Mouse (Mus musculus): ENCODE measurements around the gene Hoxa6.

Hoxa6 gene

DNA sequence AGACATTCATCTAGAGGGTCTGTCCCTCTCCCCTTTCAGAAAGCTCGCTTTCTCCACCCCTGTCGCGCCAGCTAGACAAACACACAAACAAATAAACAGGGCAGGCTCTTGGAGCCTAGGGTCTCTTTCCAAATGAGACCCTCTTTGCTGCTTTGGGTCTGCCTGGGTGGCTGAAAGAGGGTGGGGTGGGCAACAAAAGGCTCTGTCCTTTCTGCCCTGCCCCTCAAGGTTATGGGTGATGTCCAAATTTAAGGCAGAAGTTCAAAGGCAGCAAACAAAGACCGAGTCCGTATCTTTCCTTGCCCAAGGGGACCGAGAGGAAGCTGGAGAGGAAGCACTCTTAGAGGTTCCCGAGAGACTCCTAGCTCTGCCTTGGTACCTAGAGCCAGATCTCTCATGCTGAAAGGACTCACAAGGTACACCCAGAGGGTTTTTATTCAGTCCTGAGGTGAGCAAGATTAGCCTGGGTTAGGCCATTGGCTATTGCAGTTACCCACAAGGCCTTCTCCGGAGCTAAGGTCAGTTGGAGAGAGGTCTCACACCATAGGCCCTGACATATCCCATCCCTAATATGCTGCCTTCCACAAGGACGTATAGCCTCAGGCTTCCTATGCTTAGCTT lies 32.6 kb upstream of the Hoxa6 start:
- no peak for DNase-seq (ENCODE audit: low spot score in 2 of 2)

DNA sequence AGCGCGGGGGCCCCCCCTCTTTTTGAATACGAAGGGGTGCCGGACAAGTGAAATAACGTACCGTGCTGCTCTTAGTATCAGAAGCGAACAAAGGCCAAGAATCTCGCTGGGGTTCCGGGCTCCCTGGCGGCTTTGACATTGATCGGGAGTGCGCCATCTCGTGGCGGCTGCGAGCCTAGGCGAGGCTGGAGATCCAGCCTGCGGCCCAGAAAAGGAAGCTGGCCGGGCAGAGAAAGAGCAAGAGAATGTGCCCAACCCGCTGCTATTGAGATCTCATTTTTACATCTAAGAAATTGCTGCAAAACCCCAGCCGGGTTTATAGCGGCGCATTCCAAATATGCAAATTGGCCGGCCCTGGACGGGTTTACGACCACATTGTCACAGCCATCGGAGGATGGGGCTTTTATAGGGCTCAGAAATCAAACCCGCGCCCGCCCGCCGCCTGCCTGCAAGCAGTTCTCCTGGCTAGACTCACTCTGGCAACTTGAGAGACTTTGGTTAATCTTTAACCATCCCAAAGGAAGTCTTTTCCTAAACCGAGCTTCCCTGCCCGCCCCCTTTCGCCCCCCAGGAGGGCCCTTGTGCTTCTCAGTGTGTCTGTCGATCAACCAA lies 32.0 kb upstream of the Hoxa6 start, which contains the start of gene Hoxa10:
TSS of gene Hoxa10 (minus strand) at position 466 of the 612 bp plus-strand sequence.
- DNase-seq (ENCODE audit: low spot score in 2 of 2): peak; percentile 71 to 90

DNA sequence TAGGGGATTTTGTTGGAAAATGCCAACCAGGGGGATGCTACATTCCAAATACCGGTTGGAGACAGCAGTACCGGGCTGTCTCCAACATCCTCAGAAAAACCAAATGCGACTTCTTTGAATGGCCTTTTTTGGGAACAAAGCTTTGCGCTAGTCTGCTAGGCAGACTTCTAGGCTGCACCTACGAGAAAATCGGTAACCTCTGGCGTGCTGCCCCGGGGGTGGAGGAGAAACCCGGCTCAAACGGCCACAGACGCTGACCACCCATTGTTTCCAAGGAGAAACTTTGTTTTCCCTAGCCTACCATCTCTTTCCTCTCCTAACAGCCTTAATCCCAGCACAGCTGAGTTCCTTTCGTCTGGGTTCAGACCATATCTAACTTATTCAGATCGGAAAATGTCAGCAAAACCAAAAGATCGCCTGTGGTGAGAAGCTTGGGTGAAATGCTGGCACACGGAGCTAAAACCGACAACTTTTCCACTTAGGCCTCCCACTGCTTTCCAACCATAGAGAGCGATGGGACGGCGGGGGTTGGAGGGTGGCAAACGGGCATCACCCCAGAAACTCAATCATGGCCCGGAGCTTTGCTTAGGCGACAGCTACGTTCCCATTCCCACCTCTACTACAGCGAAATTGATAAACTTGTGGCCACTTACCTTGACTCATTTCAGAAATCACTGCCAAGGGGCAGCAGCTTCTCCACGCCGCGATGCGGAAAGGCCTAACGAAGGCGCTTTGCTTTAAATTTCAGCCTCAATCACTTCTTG lies 31.3 kb upstream of the Hoxa6 start:
- no peak for DNase-seq (ENCODE audit: low spot score in 2 of 2)

DNA sequence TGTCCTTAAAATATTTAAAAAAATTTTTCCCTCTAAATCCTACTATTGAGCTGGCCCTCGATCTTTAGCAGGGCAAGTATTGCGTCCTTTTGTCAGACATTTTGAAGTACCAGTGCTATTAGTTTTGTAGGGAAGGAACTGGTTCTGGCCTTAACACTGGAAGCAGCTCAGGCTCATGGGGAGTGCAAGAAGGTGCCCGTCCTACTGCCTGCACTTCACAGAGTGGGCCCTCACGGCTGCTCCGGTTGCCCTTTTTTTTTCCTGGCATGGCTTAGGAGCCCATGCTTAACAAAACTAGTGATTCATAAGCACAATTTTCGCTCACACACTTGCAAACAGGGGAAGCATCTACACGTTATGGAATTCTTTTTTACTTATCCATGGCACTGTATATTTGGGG lies 30.5 kb upstream of the Hoxa6 start:
- DNase-seq (ENCODE audit: low spot score in 2 of 2): no peak

DNA sequence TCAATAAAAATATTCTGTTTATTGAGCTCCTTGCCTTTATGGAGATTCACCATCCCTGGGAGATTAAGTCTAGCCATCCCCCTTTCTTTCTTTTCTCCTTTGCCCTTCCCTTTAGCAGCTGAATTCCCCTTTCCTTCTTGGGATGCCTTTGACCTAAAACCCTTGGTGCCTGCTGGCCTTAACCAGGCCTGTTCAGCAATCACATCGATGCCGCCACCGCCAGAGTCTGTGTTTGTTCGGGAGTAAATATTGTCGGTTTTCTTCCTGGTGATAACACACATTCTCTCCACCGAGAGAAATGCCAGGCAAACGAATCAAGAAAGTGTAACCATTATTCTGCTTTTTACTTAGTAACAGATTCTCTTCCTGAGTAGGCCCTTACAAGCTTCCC lies 29.6 kb upstream of the Hoxa6 start:
- no peak for DNase-seq (ENCODE audit: low spot score in 2 of 2)

DNA sequence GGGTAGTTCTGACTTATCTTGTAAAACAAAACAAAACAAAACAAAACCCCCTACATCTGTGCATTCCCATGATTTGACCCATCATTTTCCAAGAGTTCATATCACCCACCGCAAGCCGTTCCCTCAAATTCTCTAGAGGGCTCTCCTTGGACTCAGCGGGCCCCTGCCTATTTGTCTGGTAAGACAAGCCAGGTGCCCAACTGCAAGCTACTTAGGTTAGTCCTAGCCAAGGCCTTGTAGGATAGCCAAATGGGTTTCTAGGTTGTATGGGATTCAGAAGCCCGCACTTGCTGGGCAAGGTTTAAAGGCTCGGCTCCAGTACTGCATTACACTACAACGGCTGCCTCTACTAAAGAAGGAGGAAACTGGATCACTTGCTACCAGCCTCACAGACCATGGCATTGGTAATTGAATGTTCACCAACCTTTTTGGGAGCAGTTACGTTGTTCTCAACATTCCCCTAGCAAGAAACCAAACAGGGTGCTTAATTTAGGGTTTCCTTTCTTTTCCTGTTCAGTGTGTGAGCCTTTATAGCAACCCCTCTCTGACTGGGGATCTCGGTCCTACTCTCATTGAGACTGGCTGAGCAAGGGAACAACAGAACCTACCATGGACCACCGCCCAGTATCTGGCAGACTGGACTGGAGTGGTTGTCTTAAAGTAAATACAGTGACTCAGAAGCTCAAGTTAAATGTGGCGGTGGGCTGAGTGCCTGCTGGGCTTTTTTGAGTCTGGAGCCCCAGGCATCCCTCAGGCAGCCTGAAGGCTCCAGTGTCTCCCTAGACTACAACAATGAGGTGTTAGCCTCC lies 29.0 kb upstream of the Hoxa6 start:
- DNase-seq (ENCODE audit: low spot score in 2 of 2): no peak

DNA sequence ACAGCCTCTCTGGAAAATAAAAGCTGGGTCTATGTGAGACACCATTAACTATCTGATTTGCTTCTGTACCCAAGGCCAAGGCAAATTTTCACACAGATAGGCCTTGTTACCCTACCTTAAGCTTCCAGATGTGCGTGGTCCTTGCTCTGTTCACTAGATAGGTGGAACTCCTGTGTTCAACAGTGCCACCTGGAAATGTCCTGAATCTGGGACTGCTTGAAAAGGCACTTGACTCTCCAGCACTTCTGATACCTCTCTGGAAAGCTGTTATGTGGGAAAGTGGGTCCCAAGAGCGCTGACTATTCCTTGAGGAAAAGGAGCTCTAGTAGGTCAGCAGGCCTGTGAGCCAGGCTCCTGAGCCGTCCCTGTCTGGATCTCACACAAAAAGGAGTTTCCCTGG lies 28.3 kb upstream of the Hoxa6 start:
- no peak for DNase-seq (ENCODE audit: low spot score in 2 of 2)

DNA sequence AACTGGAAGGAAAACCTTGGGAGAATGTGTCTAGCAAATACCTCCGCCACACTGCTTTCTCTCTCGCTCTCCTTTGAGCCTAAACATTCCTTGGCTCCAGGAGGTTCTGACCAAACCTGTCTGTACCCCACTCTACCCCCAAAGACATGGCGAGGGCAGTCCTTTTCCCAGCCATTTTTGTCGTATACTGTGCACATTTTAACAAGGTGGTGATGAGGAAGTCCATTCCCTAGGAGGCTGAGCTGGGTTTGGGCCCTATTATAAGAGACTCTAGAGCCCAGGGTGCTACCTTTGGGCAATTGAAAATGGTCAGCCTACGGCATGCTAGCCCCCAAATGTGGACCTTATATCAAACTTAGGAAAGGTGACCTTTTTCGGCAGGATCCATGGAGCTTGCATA lies 27.3 kb upstream of the Hoxa6 start:
- DNase-seq (ENCODE audit: low spot score in 2 of 2): no peak

DNA sequence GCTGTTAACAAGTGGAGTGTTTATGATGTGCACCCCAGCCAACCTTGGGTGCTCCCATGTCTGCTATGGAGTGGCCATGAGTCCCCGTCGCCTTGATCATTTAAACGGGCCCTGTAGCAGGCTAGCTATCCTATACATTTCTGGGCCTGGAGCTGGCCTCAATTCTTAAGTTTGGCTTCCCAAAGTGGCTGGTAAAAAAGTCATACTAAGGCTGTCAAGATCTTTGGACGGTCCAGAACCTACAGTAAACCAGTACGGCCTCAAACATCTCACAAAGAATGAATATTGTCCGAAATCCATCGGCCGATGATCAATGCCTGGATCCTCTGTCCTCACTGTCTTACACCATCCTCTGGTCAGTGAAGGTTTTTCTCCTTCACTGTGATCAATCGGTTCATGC lies 26.7 kb upstream of the Hoxa6 start:
- DNase-seq (ENCODE audit: low spot score in 2 of 2): no peak

DNA sequence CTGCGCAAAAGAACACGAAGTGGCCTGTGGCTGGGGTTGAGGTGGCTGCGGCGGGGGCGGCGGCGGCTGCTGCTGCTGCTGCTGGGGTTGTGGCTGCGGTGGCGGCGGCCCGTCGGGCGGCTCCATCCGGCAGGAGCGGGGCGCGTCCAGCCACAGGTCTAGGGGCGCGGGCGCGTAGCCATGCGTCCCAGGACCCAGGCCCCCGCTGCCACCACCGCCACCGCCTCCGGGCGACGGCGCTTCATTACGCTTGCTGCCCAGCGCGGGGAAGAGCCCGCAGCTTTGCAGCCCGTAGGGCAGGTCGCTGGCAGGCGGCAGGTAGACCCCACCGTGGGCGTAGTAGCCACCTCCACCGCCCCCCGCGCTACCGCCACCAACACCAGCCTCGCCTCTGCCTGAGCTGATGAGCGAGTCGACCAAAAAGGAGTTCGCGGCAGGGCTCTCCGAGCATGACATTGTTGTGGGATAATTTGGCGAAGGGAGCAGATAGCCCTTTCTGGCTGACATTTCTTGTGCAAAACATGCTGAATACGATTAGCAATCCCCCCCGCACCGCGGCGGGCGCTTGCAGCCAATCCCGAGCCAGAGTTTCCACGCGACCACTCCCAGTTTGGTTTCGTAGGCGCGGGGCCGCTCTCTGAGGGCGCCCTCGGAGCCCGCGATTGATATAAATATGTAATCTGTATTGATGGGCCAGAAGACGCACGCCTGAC lies 26.1 kb upstream of the Hoxa6 start:
- DNase-seq (ENCODE audit: low spot score in 2 of 2): no peak

DNA sequence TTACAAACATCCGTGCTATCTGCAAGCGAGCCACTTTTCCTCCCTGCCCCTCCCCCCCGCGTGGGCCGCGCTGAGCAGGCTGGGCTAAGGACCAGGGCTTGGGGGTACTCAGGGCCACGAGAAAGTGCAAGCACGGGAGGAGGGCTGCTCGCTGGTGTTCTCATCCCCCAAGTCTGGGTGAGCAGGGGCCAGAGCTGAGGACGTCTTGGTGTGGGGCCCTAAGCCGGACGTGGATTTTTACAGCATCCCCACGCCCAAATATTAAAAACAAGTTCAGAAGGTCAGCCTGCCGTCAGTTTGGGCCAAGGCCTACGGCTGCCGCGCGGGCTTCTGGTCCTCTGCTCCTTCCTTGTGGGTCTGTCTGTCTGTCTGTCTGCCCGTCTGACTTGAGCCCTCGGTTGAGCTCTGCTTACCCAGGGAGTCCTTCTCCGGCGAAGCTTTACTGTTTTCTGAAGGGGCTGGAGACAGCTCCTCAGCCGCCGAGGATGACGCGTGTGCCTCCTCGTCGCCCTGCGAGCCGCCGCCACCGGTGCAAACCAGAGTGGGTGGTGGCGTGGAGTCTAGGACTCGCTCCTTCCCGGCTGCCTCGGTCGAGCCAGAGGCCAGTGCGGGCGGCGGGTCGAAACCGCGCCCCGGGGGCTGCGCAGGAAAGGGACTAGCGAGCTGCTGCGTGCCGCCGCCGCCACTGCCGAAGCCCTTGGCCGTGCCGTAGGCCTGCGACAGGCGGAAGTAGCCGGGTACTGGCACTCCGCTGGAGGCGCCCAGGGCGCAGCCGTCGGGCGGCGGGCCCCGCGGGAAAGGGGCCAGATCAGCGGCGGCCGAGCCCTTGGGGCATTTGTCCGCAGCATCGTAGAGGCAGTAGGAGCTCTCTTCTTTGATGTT lies 25.3 kb upstream of the Hoxa6 start:
- no peak for DNase-seq (ENCODE audit: low spot score in 2 of 2)

DNA sequence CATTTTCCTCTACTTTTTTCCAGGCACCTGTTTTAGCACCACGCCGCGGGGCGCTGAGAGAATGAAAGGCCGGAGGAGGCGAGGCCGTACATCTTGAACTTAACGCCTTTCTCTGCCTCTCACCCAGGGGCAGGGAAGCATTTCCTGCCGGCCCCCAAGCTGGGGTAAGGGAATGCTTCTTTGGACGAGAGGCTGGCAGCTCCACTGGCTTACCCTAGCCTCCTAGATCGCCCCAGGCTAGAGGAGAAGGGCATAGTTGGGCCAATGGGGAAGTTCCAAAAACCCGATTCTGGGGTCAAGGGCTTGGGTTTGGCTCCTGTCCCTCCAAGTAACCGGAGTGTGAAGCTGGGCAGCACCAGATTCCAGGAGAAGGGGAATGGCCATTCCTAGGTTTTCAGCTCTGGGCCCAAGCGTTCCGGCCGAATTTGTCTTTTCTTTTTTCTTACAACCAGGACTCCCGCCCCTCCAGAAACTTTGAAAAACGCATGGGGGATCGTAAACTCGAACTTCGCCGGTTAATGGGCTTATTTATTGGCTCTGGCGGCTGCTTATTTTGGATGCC lies 24.5 kb upstream of the Hoxa6 start:
- DNase-seq (ENCODE audit: low spot score in 2 of 2): peak in 1 of 2 experiments; percentile 56

DNA sequence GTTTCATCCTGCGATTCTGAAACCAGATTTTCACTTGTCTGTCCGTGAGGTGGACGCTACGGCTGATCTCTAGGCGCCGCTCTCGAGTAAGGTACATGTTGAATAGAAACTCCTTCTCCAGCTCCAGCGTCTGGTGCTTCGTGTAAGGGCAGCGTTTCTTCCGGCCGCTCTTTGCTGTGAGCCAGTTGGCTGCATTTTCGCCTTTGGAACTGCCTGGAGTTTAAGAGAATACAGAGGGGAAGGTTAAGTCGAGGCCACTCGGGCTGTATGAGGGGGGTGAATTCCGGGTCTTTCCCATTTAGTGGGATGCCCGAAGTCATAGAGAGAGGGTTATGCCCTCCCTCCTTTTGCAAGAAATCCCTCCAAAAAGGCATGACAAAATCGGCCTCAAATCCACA lies 24.0 kb upstream of the Hoxa6 start:
- DNase-seq (ENCODE audit: low spot score in 2 of 2): no peak

DNA sequence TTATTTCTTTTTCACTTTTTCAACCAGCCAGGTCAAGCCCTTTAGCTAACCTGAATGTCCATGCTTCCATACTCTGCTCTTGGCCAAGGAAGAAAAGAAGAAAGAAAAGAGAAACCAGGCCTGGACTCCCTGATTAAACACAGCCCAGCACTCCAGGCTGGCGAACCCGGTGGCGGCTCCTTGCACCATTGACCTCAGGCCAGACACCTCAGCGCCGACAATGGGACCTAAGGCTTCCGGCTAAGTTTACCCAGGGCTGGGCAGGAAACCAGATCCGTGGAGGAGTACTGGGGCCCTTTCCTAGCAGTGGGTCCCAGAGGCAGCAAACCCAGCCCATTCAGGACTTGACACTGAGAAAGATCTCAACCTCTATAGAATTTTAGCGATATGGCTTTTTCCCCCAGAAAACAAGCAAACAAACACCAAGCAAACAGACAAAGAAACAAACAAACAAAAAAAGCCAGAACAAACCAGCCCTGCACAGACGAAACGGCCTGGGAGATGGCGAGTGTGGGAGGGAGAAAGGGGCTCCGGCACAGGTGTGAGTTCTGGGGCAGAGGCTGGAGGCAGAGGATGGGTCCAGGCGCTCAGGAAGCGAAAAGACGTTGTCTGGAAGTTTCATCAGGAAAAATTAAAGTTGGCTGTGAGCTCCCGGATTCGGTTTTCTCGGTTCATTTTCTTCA lies 23.5 kb upstream of the Hoxa6 start:
- no peak for DNase-seq (ENCODE audit: low spot score in 2 of 2)

DNA sequence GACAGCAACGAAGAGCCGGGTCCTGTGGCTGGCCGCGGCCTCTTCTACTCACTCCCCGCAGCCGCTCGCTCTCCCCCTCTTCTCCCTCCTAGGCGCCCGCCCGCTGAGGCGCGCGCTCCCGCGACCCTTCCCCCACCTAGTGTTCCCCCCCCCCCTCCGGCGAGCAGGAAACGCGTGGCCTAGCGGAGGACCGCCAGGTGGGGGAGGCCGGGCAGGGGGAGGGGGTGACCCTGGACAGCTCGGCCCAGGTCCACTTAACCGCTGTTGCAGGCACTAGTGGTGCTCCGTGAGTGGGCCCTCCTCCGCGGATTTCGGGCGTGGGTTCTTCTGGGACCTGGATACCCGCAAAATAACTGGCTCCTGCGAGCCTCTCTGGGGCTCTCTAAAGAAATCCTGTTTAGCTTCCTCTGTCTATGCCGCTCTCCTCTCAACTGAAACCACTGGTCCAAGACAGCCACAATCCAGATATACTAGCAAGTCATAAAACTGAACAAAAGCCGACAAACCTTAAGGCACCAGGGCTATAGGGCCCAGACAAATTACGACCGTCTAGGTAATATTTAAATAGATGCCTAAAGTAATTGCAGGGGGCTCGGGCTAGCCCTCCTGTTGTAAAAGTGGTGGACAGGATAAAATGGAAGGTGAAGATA lies 22.1 kb upstream of the Hoxa6 start, which contains the start of gene Hoxa9:
TSS of gene Hoxa9 (minus strand) at position 574 of the 650 bp plus-strand sequence.
- no peak for DNase-seq (ENCODE audit: low spot score in 2 of 2)

DNA sequence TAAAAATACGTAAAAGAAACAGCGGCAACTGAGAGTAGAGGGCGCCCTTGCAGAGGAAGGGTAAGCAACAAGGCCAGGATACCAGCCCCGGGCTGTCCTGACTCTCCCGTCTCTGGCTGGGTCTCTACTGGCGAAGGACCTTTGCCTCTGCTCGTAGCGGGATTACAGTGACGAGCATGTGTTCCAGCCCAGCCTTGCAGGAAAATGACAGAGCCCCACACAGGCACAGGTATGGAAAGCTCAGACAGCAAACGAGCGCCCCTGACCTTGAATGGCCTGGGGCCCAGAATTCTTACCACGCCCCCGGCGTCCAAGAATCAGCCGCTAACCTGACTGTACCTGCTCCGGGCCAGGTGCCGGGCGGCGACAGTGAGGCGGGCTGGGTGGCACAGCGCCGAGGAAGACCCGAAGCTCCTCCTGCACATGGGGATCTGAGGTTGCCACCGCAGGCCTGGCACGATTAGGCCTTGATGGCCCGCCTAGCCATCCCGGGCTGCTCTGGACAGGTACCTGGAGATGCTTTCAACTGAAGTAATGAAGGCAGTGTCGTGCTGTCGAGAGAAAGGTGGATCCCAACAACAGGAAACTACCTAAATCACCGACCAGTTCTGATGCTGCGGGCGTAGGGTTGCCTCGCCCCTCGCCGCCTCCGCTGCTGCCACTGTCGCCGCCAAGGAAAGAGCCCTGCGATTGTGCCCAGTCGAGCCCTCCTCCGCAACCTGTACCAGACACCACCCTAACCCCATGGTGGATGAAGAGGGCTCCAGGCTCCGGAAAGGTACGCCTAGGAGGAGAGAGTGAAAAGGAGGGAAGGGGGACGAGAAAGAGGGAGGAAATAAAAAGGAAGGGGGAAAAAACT lies 21.3 kb upstream of the Hoxa6 start:
- DNase-seq (ENCODE audit: low spot score in 2 of 2): no peak

DNA sequence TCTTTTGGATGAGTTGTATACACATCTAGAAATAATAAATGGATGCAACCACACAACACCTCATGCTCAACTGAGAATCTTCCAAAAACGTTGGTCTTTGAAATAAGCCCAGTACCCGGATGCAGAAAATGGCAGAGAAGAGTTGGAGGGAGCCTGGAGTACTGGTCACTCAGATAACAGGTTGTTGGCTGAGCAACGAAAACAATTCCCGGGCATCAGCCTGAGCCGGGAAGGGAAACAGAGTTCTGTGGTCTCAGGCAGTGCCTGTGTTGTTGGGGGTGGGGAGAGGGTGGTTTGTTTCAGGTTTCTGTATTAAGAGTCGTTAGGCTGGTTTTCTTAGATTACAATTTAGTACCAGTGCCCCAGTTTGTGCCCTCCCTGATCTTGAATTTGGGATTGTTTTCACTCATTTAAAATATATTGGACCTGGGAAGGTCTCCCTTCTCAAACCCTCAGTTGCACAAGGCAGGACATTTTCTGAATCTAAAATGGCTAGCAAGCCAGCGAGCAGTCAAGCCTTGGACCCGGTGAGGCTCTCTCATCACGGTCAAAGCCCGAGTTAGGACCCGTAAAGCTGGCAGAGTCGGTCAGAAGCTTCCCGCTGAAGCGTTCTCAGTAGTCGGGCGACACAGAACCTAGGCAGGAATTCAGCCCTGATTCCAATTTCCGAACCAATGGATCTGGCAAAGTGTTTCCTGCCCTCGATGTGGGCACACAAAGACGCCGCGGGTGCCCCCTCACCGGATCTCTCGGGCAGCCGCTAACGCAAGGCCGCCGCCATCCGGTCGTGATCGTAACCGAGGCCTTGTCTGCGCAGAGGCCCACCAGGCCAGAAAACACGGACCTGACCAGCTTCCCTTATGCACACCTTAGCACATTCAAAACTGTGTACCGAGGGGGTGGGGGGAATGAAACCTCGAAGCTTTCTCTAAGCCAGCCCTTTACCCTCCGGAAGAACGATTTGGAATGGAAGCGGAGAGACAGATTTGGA lies 20.2 kb upstream of the Hoxa6 start:
- no peak for DNase-seq (ENCODE audit: low spot score in 2 of 2)
